Mouse (Mus musculus): ENCODE data around the gene Tmem119.

DNA sequence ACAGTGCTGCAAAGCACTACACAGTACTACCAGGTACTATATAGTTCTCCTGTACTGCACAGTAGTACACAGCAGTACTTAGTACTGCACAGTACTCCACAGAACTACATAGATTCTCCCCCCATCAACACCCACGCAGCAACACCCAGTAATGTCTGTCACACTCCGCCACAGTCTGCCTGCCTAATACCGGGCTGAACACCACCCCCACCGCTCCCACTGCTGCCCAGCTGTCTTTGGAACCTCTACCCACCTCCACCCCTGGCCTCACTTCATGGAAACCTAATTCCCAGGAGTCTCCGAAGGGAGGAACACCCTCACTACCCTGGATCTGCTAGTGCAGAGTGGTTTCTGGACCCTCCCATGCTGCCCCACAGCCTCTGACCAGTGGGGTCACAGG is 19.6 kb downstream of the Tmem119 start:
- TF ChIP-seq POLR2A (IDR thresholded peaks at IDR 0.05; ENCODE audit: borderline replicate concordance, control insufficient read depth, low read depth, low read length) (no peak), CTCF (IDR thresholded peaks at IDR 0.05; ENCODE audit: control insufficient read depth, insufficient read depth, low read length) (no peak)
